Mouse (Mus musculus) thymus, postnatal 4 days (tissue): ENCODE data around the gene Adgrg3.

Experiments used
- DNase-seq: peaks from one replicate; pipeline ENCODE4 v3.0.0; 2021

Gene Adgrg3

DNA sequence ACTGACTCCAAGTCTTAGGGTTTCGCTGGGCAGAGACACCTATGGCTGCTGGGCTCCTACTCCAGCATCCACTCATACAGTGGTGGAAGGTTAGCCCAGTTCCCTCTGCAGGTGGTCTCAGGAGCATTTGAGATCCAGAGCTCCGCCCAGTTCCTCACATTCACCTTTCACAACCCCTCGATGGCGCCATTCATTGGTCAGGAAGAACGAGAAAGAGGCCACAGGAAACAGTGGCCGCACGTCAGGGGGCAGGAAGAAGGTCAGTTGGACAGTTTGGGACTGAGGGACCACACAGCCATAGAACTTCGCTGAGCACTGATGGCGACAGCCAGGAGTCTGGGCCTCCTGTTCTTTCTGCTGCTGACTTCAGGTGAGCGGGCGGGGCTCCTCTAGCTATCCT lies at the start of gene Adgrg3:
Adgrg3 (plus strand) TSS at position 242 of the 400 bp plus-strand sequence.
- DNase-seq: no peak

GRCm38 (mm10) chr8:94973270-94973669 lies 44.2 kb upstream of the Adgrg3 start:
- DNase-seq: peak; percentile 57

DNA sequence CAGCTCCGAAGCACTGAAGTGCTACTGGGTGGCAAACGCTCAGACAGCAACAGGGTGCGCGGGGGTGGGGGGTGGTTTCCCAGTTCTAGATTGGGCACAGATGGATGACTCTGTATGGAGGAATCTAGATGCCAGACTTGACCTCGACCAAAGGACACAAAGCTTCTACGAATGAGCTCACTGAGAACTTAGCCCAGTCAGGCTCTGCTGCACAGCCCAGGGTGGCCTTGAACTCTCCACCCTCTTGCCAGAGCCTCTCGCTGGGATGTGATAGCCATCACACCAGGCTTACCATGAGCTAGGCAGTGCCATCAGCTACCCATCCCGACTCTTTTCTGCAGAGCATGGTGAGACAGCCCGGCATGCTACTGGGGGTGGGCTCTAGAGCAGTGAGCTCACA lies 43.7 kb upstream of the Adgrg3 start:
- no peak for DNase-seq

DNA sequence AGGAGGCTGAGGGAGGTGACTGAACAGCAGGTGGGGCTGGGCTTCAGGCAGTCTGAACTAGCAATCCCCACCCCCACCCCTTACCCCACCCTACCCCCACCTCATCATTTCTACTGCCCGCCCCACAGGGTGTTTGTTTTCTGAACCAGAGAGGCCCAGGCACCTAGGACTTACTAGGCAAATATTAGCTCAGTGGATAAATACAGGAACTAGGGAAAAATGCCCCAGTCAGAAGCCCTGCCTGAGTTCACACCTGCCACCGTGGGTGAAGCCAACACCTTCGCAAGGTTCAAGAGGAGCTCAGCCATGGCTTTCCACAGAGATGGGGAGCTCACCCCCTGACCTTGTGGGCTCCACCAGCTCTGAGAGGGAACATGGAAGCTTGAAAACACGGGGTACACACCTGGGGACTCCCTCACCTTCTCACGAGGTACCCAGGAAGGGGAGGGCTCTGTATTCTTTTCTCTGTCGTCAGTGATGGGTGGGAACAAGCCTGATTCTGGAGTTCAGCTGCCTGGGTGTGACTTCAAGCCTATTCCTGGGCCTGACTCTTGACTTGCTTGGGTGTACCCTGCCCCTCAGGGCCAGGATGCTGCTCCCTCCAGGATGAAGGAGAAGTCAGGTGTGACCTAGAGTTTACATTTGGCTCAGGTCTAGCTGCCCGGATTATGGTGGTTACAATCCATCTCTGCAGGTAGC lies 42.9 kb upstream of the Adgrg3 start, which contains the start of gene Adgrg1:
Adgrg1 (plus strand) TSS at position 285 of the 699 bp plus-strand sequence.
- DNase-seq: no peak

DNA sequence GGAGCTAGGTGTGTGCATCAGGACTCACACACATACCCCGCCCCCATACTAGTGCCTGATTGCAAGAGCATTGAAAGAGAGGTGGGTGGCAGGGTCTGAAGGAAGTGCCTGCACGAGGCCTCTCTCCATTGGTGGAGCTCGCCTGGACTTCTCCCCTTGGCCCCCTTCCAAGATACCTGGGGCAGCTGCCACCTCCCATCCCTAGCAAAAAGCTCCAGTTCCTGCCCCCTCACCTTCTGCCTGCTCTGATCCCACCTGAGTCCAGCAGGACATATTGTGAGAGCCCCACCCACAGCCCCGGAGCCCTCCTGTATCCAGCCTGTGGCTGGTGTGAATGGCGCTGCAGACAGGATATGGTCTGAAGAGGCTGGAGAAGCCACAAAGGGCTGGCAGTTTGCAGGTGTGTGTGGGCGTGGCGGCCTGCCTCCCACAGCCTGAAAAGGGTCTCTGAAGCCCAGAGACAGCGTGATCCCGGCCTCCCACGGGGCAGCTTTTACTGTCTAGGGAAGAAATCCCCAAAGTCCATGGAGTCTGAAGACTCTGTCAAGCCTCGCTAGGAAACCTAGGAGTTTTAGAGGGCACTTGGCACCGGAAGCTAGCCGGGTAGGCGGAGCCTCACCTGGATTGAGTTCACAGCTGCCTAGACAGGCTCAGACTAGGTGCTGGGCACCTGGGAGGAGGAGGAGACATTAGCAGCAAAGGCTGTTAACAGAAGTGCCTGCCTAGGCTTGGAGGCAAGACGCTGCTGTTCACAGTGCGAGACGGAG lies 40.7 kb upstream of the Adgrg3 start:
- DNase-seq: peak; percentile 79

GRCm38 (mm10) chr8:94978131-94978530 lies 39.4 kb upstream of the Adgrg3 start:
- peak; percentile 67 for DNase-seq

GRCm38 (mm10) chr8:94978593-94979319 lies 38.7 kb upstream of the Adgrg3 start:
- no peak for DNase-seq

GRCm38 (mm10) chr8:94980176-94980575 lies 37.3 kb upstream of the Adgrg3 start:
- peak; percentile 11 for DNase-seq

DNA sequence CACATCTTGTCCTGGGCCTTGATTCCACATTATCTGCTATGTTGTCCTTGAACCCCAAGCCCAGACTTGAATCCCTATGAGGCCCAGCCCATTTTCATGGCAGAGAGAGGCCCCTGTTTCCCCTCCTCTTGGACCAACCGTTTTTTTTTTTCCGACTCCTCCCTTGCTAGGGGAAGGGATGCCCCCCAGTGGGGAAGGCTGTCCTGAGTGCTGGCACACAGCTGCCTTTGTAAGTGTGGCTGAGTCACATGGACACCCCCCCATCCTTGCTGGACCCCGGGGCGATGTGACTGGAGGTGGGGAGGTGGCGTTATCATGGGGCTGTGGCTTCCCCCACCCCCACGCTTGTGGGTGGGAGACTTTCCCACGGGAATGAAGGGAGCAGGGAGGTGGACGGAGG lies 36.5 kb upstream of the Adgrg3 start:
- DNase-seq: peak; percentile 46

DNA sequence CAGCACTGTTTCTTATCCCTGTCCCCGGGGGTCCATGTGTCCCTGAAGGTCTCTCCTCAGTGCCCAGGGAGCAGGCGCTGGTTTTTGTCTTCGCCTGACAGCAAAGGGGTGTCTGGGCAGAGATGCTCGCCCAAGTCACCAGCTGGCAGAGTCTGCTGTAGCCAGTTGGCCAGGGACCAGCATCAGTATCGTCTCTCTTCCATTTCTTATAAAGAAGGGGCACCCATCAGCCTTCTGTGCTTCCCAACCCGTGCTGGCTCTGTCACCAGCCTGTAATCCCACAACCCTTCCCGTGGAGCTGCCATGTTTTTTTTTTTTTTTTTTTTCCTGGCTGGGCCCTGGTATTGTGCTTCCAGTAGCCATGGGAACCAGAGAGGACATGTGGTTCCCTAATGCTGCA lies 35.6 kb upstream of the Adgrg3 start:
- peak; percentile 16 for DNase-seq

GRCm38 (mm10) chr8:94983146-94983545 lies 34.3 kb upstream of the Adgrg3 start:
- no peak for DNase-seq

GRCm38 (mm10) chr8:94983881-94984516 lies 33.5 kb upstream of the Adgrg3 start:
- DNase-seq: no peak

DNA sequence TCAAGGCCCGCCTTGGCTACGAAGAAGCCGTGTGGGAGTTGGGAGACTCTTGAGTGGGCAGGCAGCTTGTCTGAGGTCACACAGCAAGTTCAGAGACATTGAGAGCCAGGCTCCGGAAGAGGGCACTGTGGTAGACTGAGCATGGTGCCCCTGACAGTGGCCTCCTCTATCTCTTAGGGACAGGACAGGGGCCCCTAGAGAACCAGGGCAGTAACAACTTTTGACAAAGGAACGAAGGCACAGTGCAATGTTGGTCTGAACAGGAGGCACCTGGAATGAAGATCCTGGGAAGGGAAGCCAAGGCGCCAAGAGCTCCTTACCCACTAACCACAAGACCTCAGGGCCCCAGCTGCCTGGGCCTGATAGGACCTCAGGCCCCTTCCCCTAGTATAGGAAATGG lies 32.5 kb upstream of the Adgrg3 start:
- DNase-seq: peak; percentile 72

GRCm38 (mm10) chr8:94986676-94987075 lies 30.8 kb upstream of the Adgrg3 start:
- no peak for DNase-seq

DNA sequence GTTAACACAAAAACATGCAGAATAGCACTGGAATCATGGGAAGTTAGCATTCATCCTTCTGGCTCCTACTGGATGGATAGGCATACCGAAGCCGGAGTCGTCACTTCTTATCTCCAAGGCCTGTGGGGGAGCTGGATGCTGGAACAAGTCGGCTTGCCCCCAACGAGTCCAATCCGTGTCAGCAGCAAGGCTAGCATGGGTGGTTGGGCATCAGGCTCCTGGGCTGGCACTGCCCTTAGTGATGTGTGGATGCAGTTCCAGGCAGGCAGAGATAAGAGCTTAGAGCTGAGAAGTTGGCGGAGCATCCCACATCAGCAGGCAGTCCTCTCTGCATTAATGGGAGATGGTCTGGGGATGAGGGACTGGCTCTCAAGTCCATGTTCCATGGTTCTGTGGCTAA lies 29.9 kb upstream of the Adgrg3 start:
- DNase-seq: no peak

DNA sequence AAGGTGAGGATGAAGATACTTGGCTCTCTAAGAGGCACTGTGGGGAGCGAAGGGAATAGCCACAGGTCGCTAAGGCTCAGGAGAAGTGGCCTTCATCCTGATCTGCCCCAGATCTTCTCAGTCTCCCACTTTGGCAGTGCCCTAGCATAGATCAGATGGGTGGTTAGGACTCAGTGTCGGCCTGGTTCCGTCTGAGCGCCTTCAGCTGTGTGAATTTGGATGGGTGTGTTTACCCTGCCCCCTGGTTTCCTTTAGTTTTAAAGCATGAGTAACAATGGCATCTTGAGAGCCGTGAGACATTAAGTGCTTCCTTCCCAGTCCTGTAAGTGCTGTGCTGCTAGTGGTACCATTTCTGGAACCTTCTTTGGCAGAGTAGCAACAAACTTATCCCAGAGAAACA lies 28.9 kb upstream of the Adgrg3 start:
- DNase-seq: no peak

- DNase-seq: no peak
These were observed 27.8 kb upstream of the Adgrg3 start for GRCm38 (mm10) chr8:94989711-94990110.

- peak; percentile 69 for DNase-seq
These were observed 26.7 kb upstream of the Adgrg3 start for GRCm38 (mm10) chr8:94990598-94991453.

GRCm38 (mm10) chr8:94991454-94991994 lies 26.0 kb upstream of the Adgrg3 start:
- DNase-seq: no peak

GRCm38 (mm10) chr8:94992010-94992409 lies 25.5 kb upstream of the Adgrg3 start:
- no peak for DNase-seq

- no peak for DNase-seq
These were observed 25.0 kb upstream of the Adgrg3 start for GRCm38 (mm10) chr8:94992534-94992933.
